26 mouse cellular contexts compared by ENCODE assay signal in genomic region chr5:100775778-100776404, GRCm38 (mm10). TPM values are rescaled to one million over a fixed set of nuclear protein-coding genes. Genes with fewer than 3 reads are reported as not detected.
A peak's percentile ranks its signal among the peaks of the same experiment; 100 is the strongest.
DNase-seq lines count a peak whose midpoint lies in the region; ATAC-seq lines count a peak whose summit lies in the region.
"Had no signal": no experiment of that assay in that cellular context is flagged by ENCODE, and none has a peak within 500 bp of the region (broad histone marks: within the 10 kb centered on the region; RNA-seq: fewer than 3 reads in every experiment).

No protein-coding gene starts in this region.

- H3K9ac ChIP-seq in intestine, embryonic 14.5 days (ENCODE audit: low read length) = no peak overlapping the region
- no peak overlapping the region for H3K9ac ChIP-seq in intestine, embryonic 16.5 days (ENCODE audit: low read depth, low read length)
- H3K9ac ChIP-seq in stomach, embryonic 16.5 days (ENCODE audit: low read length) = no peak overlapping the region
- H3K9ac ChIP-seq: embryonic facial prominence, embryonic 12.5 days; embryonic facial prominence, embryonic 15.5 days; forebrain, postnatal 0 days; heart, embryonic 12.5 days; hindbrain, embryonic 14.5 days had no signal

- H3K4me1 ChIP-seq in intestine, embryonic 14.5 days (replicated peaks; ENCODE audit: control insufficient read depth, insufficient read depth, low read length) = no peaks in the 10 kb centered on the region
- H3K4me1 ChIP-seq in intestine, embryonic 16.5 days (ENCODE audit: control insufficient read depth, insufficient read depth, low read length) = no peaks in the 10 kb centered on the region
- H3K4me1 ChIP-seq in stomach, embryonic 16.5 days (ENCODE audit: control insufficient read depth, insufficient read depth, low read length) = no peaks in the 10 kb centered on the region
- H3K4me1 ChIP-seq: embryonic facial prominence, embryonic 12.5 days; embryonic facial prominence, embryonic 15.5 days had no signal

- no peak overlapping the region for H3K27ac ChIP-seq in intestine, embryonic 14.5 days (ENCODE audit: low read depth)
- 0 out of 2 replicates have a peak overlapping the region, but pooled peaks have one; percentile 17 for H3K27ac ChIP-seq in intestine, embryonic 16.5 days (ENCODE audit: low read length)
- H3K27ac ChIP-seq in stomach, embryonic 16.5 days (ENCODE audit: low read length) = no peak overlapping the region
- H3K27ac ChIP-seq: embryonic facial prominence, embryonic 12.5 days; embryonic facial prominence, embryonic 15.5 days; gastrocnemius, adult 2 months; hindbrain, embryonic 14.5 days; hindbrain, postnatal 0 days had no signal

- no peak overlapping the region for H3K4me3 ChIP-seq in intestine, embryonic 14.5 days (ENCODE audit: low read depth, low read length)
- no peak overlapping the region; the same call in 1 of the 2 replicates for H3K4me3 ChIP-seq in intestine, embryonic 16.5 days (ENCODE audit: low read length)
- H3K4me3 ChIP-seq in stomach, embryonic 16.5 days (replicated peaks; ENCODE audit: low read length) = no peak overlapping the region
- H3K4me3 ChIP-seq: embryonic facial prominence, embryonic 12.5 days; embryonic facial prominence, embryonic 15.5 days; gastrocnemius, adult 2 months; heart, embryonic 12.5 days had no signal

- peak; percentile 50; the same call in 1 of the 2 replicates for ATAC-seq in intestine, embryonic 14.5 days (replicated peaks; ENCODE audit: low FRiP score, low TSS enrichment, low read depth)
- ATAC-seq in intestine, embryonic 16.5 days = peak; percentile 85
- ATAC-seq in stomach, embryonic 16.5 days (ENCODE audit: insufficient read depth, low FRiP score) = peak; percentile 60; the same call in 1 of the 2 replicates
- ATAC-seq: CD4-positive, CD25-positive, alpha-beta regulatory T cell, adult 4 months; forebrain, embryonic 14.5 days; forebrain, postnatal 0 days; hindbrain, postnatal 0 days; inflammation-experienced regulatory T-cells, adult 6 months had no signal

- no peak for DNase-seq in intestine, embryonic 14.5 days (ENCODE audit: low spot score)
- no peak for DNase-seq in cerebellum, postnatal 14 days
- no peak for DNase-seq in layer of hippocampus, adult 8-10 months (ENCODE audit: low spot score in 2 of 2)
- no peak for DNase-seq in B cell, adult 2 months
- DNase-seq: adrenal gland, adult 2 months; adrenal gland, postnatal 14 days; cerebellum, adult 11-12 months; cerebellum, adult 8-10 months; cerebellum, postnatal 10 days; forebrain, postnatal 0 days; gastrocnemius, adult 2 months; gastrocnemius, postnatal 14 days; heart, adult 11 months; heart, postnatal 14 days; heart, postnatal 4 days had no signal

- no peaks in the 10 kb centered on the region for H3K27me3 ChIP-seq in intestine, embryonic 14.5 days (replicated peaks; ENCODE audit: control insufficient read depth, insufficient read depth, low read length)
- H3K27me3 ChIP-seq in intestine, embryonic 16.5 days (replicated peaks; ENCODE audit: control insufficient read depth, insufficient read depth, low read length) = no peaks in the 10 kb centered on the region
- H3K27me3 ChIP-seq in stomach, embryonic 16.5 days (ENCODE audit: control insufficient read depth, insufficient read depth, low read length) = no peaks in the 10 kb centered on the region
- H3K27me3 ChIP-seq: embryonic facial prominence, embryonic 12.5 days; embryonic facial prominence, embryonic 15.5 days; heart, embryonic 12.5 days had no signal

- peaks cover 66% of the 10 kb centered on the region for H3K36me3 ChIP-seq in intestine, embryonic 14.5 days (ENCODE audit: control insufficient read depth, insufficient read depth, low read length)
- no peaks in the 10 kb centered on the region for H3K36me3 ChIP-seq in intestine, embryonic 16.5 days (ENCODE audit: control insufficient read depth, insufficient read depth, low read length)
- peaks cover 20% of the 10 kb centered on the region for H3K36me3 ChIP-seq in stomach, embryonic 16.5 days (ENCODE audit: control insufficient read depth, insufficient read depth, low read length)

- 0 out of 2 replicates have a peak overlapping the region, but pooled peaks have one; percentile 2 for H3K4me2 ChIP-seq in intestine, embryonic 14.5 days (ENCODE audit: low read length)
- H3K4me2 ChIP-seq in intestine, embryonic 16.5 days (ENCODE audit: low read depth, low read length) = 0 out of 2 replicates have a peak overlapping the region, but pooled peaks have one; percentile 31
- no peak overlapping the region for H3K4me2 ChIP-seq in stomach, embryonic 16.5 days (ENCODE audit: low read depth, low read length)
- H3K4me2 ChIP-seq: embryonic facial prominence, embryonic 12.5 days; embryonic facial prominence, embryonic 15.5 days; heart, embryonic 12.5 days; hindbrain, embryonic 14.5 days had no signal

- no peaks in the 10 kb centered on the region for H3K9me3 ChIP-seq in intestine, embryonic 14.5 days (ENCODE audit: control insufficient read depth, low read length)
- no peaks in the 10 kb centered on the region for H3K9me3 ChIP-seq in intestine, embryonic 16.5 days (ENCODE audit: control insufficient read depth, low read length)
- H3K9me3 ChIP-seq in stomach, embryonic 16.5 days (replicated peaks; ENCODE audit: control insufficient read depth, low read length) = no peaks in the 10 kb centered on the region
- H3K9me3 ChIP-seq: embryonic facial prominence, embryonic 12.5 days; embryonic facial prominence, embryonic 15.5 days; heart, embryonic 12.5 days had no signal

- WGBS in intestine, embryonic 14.5 days = 62% methylated on average over 13 of the region's 13 CpGs
- WGBS in intestine, embryonic 16.5 days = 63% methylated on average over 13 of the region's 13 CpGs
- 66% methylated on average over 13 of the region's 13 CpGs for WGBS in stomach, embryonic 16.5 days

RNA-seq across cellular contexts. Expression of gene Helq, which starts 22.5 kb away (rescaled TPM):
- 19.9 and 24.1 TPM in 2 replicates for polyA plus RNA-seq in intestine, embryonic 14.5 days (2014; fragmentation: Nextera tagmentation; extraction: Ambion mirVana)
- 11.6 and 13.9 TPM in 2 replicates for polyA plus RNA-seq in intestine, embryonic 16.5 days (2015; fragmentation: Nextera tagmentation; extraction: Ambion mirVana)
- polyA plus RNA-seq in stomach, embryonic 16.5 days (2015; fragmentation: Nextera tagmentation; extraction: Ambion mirVana) = 12.7 and 15.1 TPM in 2 replicates
- 10 to 100 TPM; 13.2 to 22.4 (median 19.5) TPM for total RNA-seq in layer of hippocampus, adult 8-10 months (2022)

RNA-seq across cellular contexts. Expression of gene Mrps18c, which starts 22.5 kb away (rescaled TPM):
- 171 and 179 TPM in 2 replicates for polyA plus RNA-seq in intestine, embryonic 14.5 days (2014; fragmentation: Nextera tagmentation; extraction: Ambion mirVana)
- 152 and 155 TPM in 2 replicates for polyA plus RNA-seq in intestine, embryonic 16.5 days (2015; fragmentation: Nextera tagmentation; extraction: Ambion mirVana)
- 141 and 172 TPM in 2 replicates for polyA plus RNA-seq in stomach, embryonic 16.5 days (2015; fragmentation: Nextera tagmentation; extraction: Ambion mirVana)
- 10 to 100 TPM; 58.2 to 74.5 (median 66.7) TPM for total RNA-seq in layer of hippocampus, adult 8-10 months (2022)

RNA-seq across cellular contexts. Expression of gene Abraxas1, which starts 44.9 kb away (rescaled TPM):
- polyA plus RNA-seq in intestine, embryonic 14.5 days (2014; fragmentation: Nextera tagmentation; extraction: Ambion mirVana) = 27.9 and 31.0 TPM in 2 replicates
- polyA plus RNA-seq in intestine, embryonic 16.5 days (2015; fragmentation: Nextera tagmentation; extraction: Ambion mirVana) = 24.1 and 27.5 TPM in 2 replicates
- polyA plus RNA-seq in stomach, embryonic 16.5 days (2015; fragmentation: Nextera tagmentation; extraction: Ambion mirVana) = 25.5 and 28.5 TPM in 2 replicates
- total RNA-seq in layer of hippocampus, adult 8-10 months (2022) = 10 to 100 TPM in 1 of 4 experiments, 1 to 10 TPM in 3; 7.0 to 11.1 (median 8.9) TPM

RNA-seq across cellular contexts. Expression of gene Hpse, which starts 56.4 kb away (rescaled TPM):
- 2.9 and 3.7 TPM in 2 replicates for polyA plus RNA-seq in intestine, embryonic 14.5 days (2014; fragmentation: Nextera tagmentation; extraction: Ambion mirVana)
- 2.9 TPM in 2 replicates for polyA plus RNA-seq in intestine, embryonic 16.5 days (2015; fragmentation: Nextera tagmentation; extraction: Ambion mirVana)
- polyA plus RNA-seq in stomach, embryonic 16.5 days (2015; fragmentation: Nextera tagmentation; extraction: Ambion mirVana) = 8.3 and 9.1 TPM in 2 replicates
- total RNA-seq in layer of hippocampus, adult 8-10 months (2022) = 1 to 10 TPM in 1 of 4 experiments, under 1 TPM in 3; 0.33 to 1.3 (median 0.88) TPM
- total RNA-seq: MEL had no signal
